Mouse (Mus musculus) ES-E14 (cell line): ENCODE measurements at regions not wholly inside any gene's neighbourhood (a gene's known extent, or its start where the extent isn't known, plus 50 kb on each side); places are given as distances from the start of the nearest gene placed in this dataset.

ENCODE experiments used
- CHD2 ChIP-seq: IDR thresholded peaks from 2 replicates; pipeline ENCODE4 v1.6.1; 2014; ENCODE audit warnings: mild to moderate bottlenecking, low read depth, low read length, inconsistent platforms
- HCFC1 ChIP-seq: IDR thresholded peaks from 2 replicates; pipeline ENCODE4 v1.6.1; 2012; ENCODE audit warnings: low read length, inconsistent platforms, borderline replicate concordance; ENCODE audit not compliant: insufficient read depth
- ZC3H11A ChIP-seq: IDR thresholded peaks from 2 replicates; pipeline ENCODE4 v1.6.1; 2012; ENCODE audit warnings: low read depth, mild to moderate bottlenecking, inconsistent platforms, low read length, borderline replicate concordance

GRCm38 (mm10) chr4:71911551-71911950, 153.8 kb upstream of the Gm11232 start:
- no peak for TF ChIP-seq CHD2
- TF ChIP-seq HCFC1, result no peak
- no peak for TF ChIP-seq ZC3H11A
